Mouse (Mus musculus): ENCODE results near the gene Cacna2d4. TPM values are rescaled to one million over a fixed set of nuclear protein-coding genes. Genes with fewer than 3 reads are reported as not detected.

Gene Cacna2d4
- total and polyA plus RNA-seq, 2 experiments from 2014 or later, result 0.48 to 0.62 TPM

DNA sequence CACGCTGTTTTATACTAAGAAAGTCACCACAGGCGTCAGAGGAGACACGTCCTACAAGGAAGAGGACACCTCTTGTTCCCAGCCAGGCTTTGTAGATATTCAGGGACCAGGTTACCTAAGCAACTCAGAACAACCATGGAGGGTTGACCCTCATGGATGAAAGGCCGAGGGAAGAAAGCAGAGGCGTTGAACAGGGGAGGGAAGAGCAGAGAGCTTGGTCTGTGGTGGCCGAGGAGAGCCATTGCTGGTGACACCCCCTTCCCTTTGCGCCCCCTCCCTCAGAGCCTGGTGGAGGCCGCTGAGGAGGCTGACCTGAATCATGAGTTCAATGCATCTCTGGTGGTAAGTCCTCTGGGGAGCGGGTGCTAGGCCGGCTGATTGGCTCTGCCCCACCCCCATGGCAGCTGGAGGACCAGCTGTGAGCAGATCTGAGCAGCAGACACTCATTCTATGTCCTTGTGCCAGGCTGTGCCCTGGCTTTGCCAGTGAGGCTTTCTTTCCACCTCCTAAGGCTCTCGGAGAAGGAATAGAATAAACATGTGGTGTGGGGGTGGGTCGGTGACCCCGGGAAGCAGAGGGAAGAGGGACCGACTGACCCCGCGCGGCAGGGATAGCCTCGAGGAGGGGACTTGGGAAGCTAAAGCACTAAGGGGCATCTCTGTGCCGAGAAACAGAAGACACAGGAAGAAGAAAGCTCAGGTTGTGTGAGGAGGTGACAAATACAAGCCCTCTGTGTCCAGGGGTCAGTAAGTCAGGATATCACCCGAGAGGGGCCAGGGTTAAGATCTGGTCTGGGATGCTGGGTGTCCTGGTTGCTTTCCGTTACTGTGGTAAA is 4.8 kb downstream of the Cacna2d4 start:
- Histone ChIP-seq H3K9ac (no peak overlapping the region), H3K36me3 (ENCODE audit: insufficient read depth) (no peaks in the 10 kb centered on the region), H3K27me3 (ENCODE audit: insufficient read depth, low read length) (no peaks in the 10 kb centered on the region), H3K4me2 (ENCODE audit: low read depth) (no peak overlapping the region), H3K4me3 (ENCODE audit: low read depth, low read length) (no peak overlapping the region), H3K4me1 (ENCODE audit: insufficient read depth) (no peaks in the 10 kb centered on the region), H3K9me3 (ENCODE audit: low read length) (no peaks in the 10 kb centered on the region), H3K27ac (ENCODE audit: low read depth, low read length) (no peak overlapping the region)
- ATAC-seq (peak; percentile 32; the same call in 1 of the 2 replicates), DNase-seq (no peak)
- WGBS, result 74% methylated on average over 21 of the region's 21 CpGs
- no peak for TF ChIP-seq CTCF (IDR thresholded peaks at IDR 0.05; ENCODE audit: low read depth)

- H3K27ac ChIP-seq (ENCODE audit: low read depth, low read length), result no peak overlapping the region
- H3K4me3 ChIP-seq (ENCODE audit: low read depth, low read length), result no peak overlapping the region
- no peaks in the 10 kb centered on the region for H3K36me3 ChIP-seq (ENCODE audit: insufficient read depth)
- TF ChIP-seq CTCF (IDR thresholded peaks at IDR 0.05; ENCODE audit: low read depth), result peak; percentile 38
- H3K4me2 ChIP-seq (ENCODE audit: low read depth), result no peak overlapping the region
- no peak for DNase-seq
- H3K9ac ChIP-seq, result no peak overlapping the region
- no peak for ATAC-seq
- 53% methylated on average over 2 of the region's 2 CpGs for WGBS
- H3K27me3 ChIP-seq (ENCODE audit: insufficient read depth, low read length), result no peaks in the 10 kb centered on the region
- H3K4me1 ChIP-seq (ENCODE audit: insufficient read depth), result no peaks in the 10 kb centered on the region
- H3K9me3 ChIP-seq (ENCODE audit: low read length), result no peaks in the 10 kb centered on the region
Observed at GRCm38 (mm10) chr6:119246082-119246481, 9.8 kb downstream of the Cacna2d4 start.

- Histone ChIP-seq H3K9me3 (ENCODE audit: low read length) (no peaks in the 10 kb centered on the region), H3K4me2 (ENCODE audit: low read depth) (no peak overlapping the region), H3K4me1 (ENCODE audit: insufficient read depth) (no peaks in the 10 kb centered on the region), H3K27ac (ENCODE audit: low read depth, low read length) (no peak overlapping the region), H3K27me3 (ENCODE audit: insufficient read depth, low read length) (no peaks in the 10 kb centered on the region), H3K9ac (no peak overlapping the region), H3K36me3 (ENCODE audit: insufficient read depth) (no peaks in the 10 kb centered on the region), H3K4me3 (ENCODE audit: low read depth, low read length) (no peak overlapping the region)
- ATAC-seq (peak; percentile 69), DNase-seq (peak; percentile 22)
- TF ChIP-seq CTCF (IDR thresholded peaks at IDR 0.05; ENCODE audit: low read depth), result no peak
- WGBS, result 73% methylated on average over 3 of the region's 3 CpGs
Observed at GRCm38 (mm10) chr6:119248578-119248977, 12.3 kb downstream of the Cacna2d4 start.

- Histone ChIP-seq H3K9me3 (ENCODE audit: low read length) (no peaks in the 10 kb centered on the region), H3K4me3 (ENCODE audit: low read depth, low read length) (no peak overlapping the region), H3K27me3 (ENCODE audit: insufficient read depth, low read length) (no peaks in the 10 kb centered on the region), H3K4me1 (ENCODE audit: insufficient read depth) (no peaks in the 10 kb centered on the region), H3K36me3 (ENCODE audit: insufficient read depth) (no peaks in the 10 kb centered on the region), H3K9ac (no peak overlapping the region), H3K4me2 (ENCODE audit: low read depth) (no peak overlapping the region), H3K27ac (ENCODE audit: low read depth, low read length) (no peak overlapping the region)
- no peak for TF ChIP-seq CTCF (IDR thresholded peaks at IDR 0.05; ENCODE audit: low read depth)
- ATAC-seq, result no peak
- 90% methylated on average over 10 of the region's 10 CpGs for WGBS
- no peak for DNase-seq
Observed at GRCm38 (mm10) chr6:119249726-119250125, 13.4 kb downstream of the Cacna2d4 start.

DNA sequence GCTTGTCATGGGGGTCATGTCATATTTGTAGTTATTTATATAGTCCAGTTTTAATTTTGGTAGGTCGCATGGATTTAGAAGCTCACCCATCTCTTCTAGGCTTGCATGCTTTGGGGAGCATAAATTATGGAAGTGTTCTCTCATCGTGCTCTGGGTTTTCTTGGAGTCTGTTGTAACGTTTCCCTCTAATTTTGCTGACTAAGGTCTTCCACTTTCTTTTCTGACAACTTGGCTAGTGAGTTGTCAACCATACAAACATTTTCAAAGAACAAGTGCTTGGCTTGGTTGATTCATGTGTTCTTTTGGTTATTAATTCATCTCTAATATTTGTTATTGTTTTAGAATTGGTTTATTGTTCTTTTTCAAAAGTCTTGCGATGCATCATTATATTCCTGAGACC is 15.4 kb downstream of the Cacna2d4 start:
- WGBS, result 75% methylated on average over 4 of the region's 4 CpGs
- Histone ChIP-seq H3K4me1 (ENCODE audit: insufficient read depth) (no peaks in the 10 kb centered on the region), H3K4me3 (ENCODE audit: low read depth, low read length) (no peak overlapping the region), H3K9me3 (ENCODE audit: low read length) (no peaks in the 10 kb centered on the region), H3K27me3 (ENCODE audit: insufficient read depth, low read length) (no peaks in the 10 kb centered on the region), H3K4me2 (ENCODE audit: low read depth) (no peak overlapping the region), H3K27ac (ENCODE audit: low read depth, low read length) (no peak overlapping the region), H3K36me3 (ENCODE audit: insufficient read depth) (no peaks in the 10 kb centered on the region), H3K9ac (no peak overlapping the region)
- ATAC-seq (no peak), DNase-seq (no peak)
- TF ChIP-seq CTCF (IDR thresholded peaks at IDR 0.05; ENCODE audit: low read depth), result no peak

DNA sequence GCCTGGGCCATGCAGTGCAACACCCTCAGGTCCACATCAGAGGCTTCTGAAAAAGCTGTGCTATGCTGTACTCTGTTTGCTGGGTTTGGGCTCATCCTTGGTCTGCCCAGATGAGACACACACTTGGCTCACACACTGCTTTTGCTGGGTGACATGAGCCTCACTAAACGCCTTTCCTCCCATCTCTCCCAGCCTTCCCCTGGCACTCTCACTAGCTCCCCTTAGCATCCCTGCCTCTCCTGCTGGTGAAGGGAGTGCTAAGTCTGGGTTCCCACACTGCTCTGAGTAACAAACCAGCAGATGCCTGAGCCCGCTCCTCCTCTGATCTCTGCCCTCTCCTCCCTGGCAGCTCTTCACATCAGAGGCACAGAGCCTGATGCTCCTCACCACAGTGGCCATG is 40.4 kb downstream of the Cacna2d4 start:
- TF ChIP-seq CTCF (IDR thresholded peaks at IDR 0.05; ENCODE audit: low read depth), result no peak
- Histone ChIP-seq H3K4me3 (ENCODE audit: low read depth, low read length) (no peak overlapping the region), H3K27ac (ENCODE audit: low read depth, low read length) (no peak overlapping the region), H3K4me1 (ENCODE audit: insufficient read depth) (no peaks in the 10 kb centered on the region), H3K9me3 (ENCODE audit: low read length) (no peaks in the 10 kb centered on the region), H3K36me3 (ENCODE audit: insufficient read depth) (no peaks in the 10 kb centered on the region), H3K4me2 (ENCODE audit: low read depth) (no peak overlapping the region), H3K9ac (no peak overlapping the region), H3K27me3 (ENCODE audit: insufficient read depth, low read length) (no peaks in the 10 kb centered on the region)
- DNase-seq (no peak), ATAC-seq (peak; percentile 29)
- WGBS, result 67% methylated on average over 2 of the region's 2 CpGs

- TF ChIP-seq CTCF (IDR thresholded peaks at IDR 0.05; ENCODE audit: low read depth), result no peak
- no peak overlapping the region for H3K9ac ChIP-seq
- WGBS, result 64% methylated on average over 9 of the region's 9 CpGs
- H3K4me3 ChIP-seq (ENCODE audit: low read depth, low read length), result no peak overlapping the region
- H3K4me1 ChIP-seq (ENCODE audit: insufficient read depth), result no peaks in the 10 kb centered on the region
- DNase-seq, result peak; percentile 28
- H3K27me3 ChIP-seq (ENCODE audit: insufficient read depth, low read length), result no peaks in the 10 kb centered on the region
- H3K9me3 ChIP-seq (ENCODE audit: low read length), result peaks cover 5% of the 10 kb centered on the region; the same call in 1 of the 2 replicates
- H3K27ac ChIP-seq (ENCODE audit: low read depth, low read length), result no peak overlapping the region
- 0 out of 2 replicates have a peak, but pooled peaks have one; percentile 20 for ATAC-seq
- no peak overlapping the region for H3K4me2 ChIP-seq (ENCODE audit: low read depth)
- no peaks in the 10 kb centered on the region for H3K36me3 ChIP-seq (ENCODE audit: insufficient read depth)
Observed at GRCm38 (mm10) chr6:119280761-119281160, 44.4 kb downstream of the Cacna2d4 start.

All from forebrain, postnatal 0 days (tissue).